Mouse (Mus musculus): ENCODE results near the gene Acap1. TPM values are rescaled to one million over a fixed set of nuclear protein-coding genes. Genes with fewer than 3 reads are reported as not detected.

The Acap1 gene
- polyA plus RNA-seq, 1 experiment from 2014 or later: 0.49 TPM

- peak; percentile 72 for ATAC-seq
- Histone ChIP-seq H3K9ac (replicated peaks; ENCODE audit: low read depth, low read length) (peak within 1 kb of the TSS; percentile 92), H3K4me1 (replicated peaks; ENCODE audit: control insufficient read depth, insufficient read depth, low read length) (peaks cover 41% of the 10 kb centered on the region), H3K4me2 (ENCODE audit: low read length) (peak within 1 kb of the TSS; percentile 93), H3K9me3 (ENCODE audit: control insufficient read depth, low read length) (no peaks in the 10 kb centered on the region), H3K36me3 (ENCODE audit: control insufficient read depth, insufficient read depth) (peaks cover 3% of the 10 kb centered on the region; the same call in 1 of the 2 replicates), H3K4me3 (replicated peaks; ENCODE audit: low read length) (peak within 1 kb of the TSS; percentile 79), H3K27ac (ENCODE audit: low read length) (peak within 1 kb of the TSS; percentile 90), H3K27me3 (replicated peaks; ENCODE audit: control insufficient read depth, insufficient read depth, low read length) (no peaks in the 10 kb centered on the region)
- under 1% methylated on average over 31 of the region's 32 CpGs for WGBS
Measured at GRCm38 (mm10) chr11:69837604-69837951, 57.8 kb downstream of the Acap1 start, which contains the start of gene Nlgn2. Gene Nlgn2 (minus strand): TSS chr11:69837784.

DNA sequence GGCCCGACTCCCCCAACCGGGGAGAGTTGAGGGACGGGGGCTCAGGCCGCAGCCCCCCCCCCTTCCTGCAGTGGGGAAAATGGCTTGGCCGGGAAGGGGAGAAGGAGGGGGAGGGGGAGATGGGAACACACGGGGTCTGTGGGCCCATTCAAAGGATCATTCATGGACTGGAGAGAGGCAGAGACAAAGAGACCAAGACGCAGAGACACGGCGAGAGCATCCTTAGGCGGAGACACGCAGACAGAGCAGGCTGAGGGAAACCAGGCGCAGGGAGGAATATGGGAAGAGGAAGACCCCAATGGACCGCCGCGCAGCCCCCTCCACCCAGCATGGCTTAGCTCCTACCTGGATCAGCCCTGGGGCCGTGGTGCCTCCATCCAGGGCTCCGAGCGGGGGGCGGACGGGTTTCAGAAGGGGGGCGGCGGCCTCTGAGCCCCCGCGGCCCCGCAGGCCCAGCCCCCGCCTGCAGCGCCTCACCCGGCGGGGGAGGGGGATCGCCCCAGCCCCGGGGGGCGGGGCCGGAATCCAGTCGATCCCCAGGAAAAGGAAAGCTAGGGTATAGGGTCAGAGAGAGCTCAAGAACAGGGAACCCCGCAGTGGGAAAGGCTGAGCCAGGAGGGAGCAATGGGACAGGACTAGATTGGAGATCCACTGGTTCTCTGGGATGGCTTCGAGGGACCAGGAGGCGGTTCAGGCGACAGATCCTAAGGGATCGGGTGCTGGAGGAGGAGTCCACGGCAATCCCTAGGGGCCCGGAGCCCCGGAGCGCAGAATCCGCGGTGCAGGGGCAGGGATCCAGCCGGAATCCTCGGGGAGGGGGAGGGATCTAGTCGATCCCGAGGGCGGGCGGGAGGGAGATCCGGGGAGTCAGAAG is 58.4 kb downstream of the Acap1 start:
- H3K9me3 ChIP-seq (ENCODE audit: control insufficient read depth, low read length): no peaks in the 10 kb centered on the region
- peaks cover 41% of the 10 kb centered on the region for H3K4me1 ChIP-seq (replicated peaks; ENCODE audit: control insufficient read depth, insufficient read depth, low read length)
- H3K36me3 ChIP-seq (ENCODE audit: control insufficient read depth, insufficient read depth): peaks cover 7% of the 10 kb centered on the region; the same call in 1 of the 2 replicates
- H3K9ac ChIP-seq (replicated peaks; ENCODE audit: low read depth, low read length): peak overlapping the region; percentile 92
- no peaks in the 10 kb centered on the region for H3K27me3 ChIP-seq (replicated peaks; ENCODE audit: control insufficient read depth, insufficient read depth, low read length)
- whole genome bisulfite sequencing: under 1% methylated on average over 43 of the region's 52 CpGs
- ATAC-seq: no peak; the same call in 1 of the 2 replicates
- H3K27ac ChIP-seq (ENCODE audit: low read length): peak overlapping the region; percentile 90
- peak overlapping the region; percentile 93 for H3K4me2 ChIP-seq (ENCODE audit: low read length)
- H3K4me3 ChIP-seq (replicated peaks; ENCODE audit: low read length): peak overlapping the region; percentile 79

- Histone ChIP-seq H3K9me3 (ENCODE audit: control insufficient read depth, low read length) (no peaks in the 10 kb centered on the region), H3K36me3 (ENCODE audit: control insufficient read depth, insufficient read depth) (peaks cover 7% of the 10 kb centered on the region; the same call in 1 of the 2 replicates), H3K4me3 (replicated peaks; ENCODE audit: low read length) (peak overlapping the region; percentile 79), H3K27ac (ENCODE audit: low read length) (peak overlapping the region; percentile 90), H3K4me1 (replicated peaks; ENCODE audit: control insufficient read depth, insufficient read depth, low read length) (peaks cover 41% of the 10 kb centered on the region), H3K9ac (replicated peaks; ENCODE audit: low read depth, low read length) (peak overlapping the region; percentile 92), H3K4me2 (ENCODE audit: low read length) (peak overlapping the region; percentile 93), H3K27me3 (replicated peaks; ENCODE audit: control insufficient read depth, insufficient read depth, low read length) (no peaks in the 10 kb centered on the region)
- no peak for ATAC-seq
- 4% methylated on average over 4 of the region's 4 CpGs for whole genome bisulfite sequencing
Measured at GRCm38 (mm10) chr11:69835966-69836335, 59.4 kb downstream of the Acap1 start.

- Histone ChIP-seq H3K27ac (ENCODE audit: low read length) (peak overlapping the region; percentile 39; the same call in 1 of the 2 replicates), H3K9me3 (ENCODE audit: control insufficient read depth, low read length) (no peaks in the 10 kb centered on the region), H3K4me3 (replicated peaks; ENCODE audit: low read length) (peak overlapping the region; percentile 79), H3K27me3 (replicated peaks; ENCODE audit: control insufficient read depth, insufficient read depth, low read length) (no peaks in the 10 kb centered on the region), H3K4me1 (replicated peaks; ENCODE audit: control insufficient read depth, insufficient read depth, low read length) (peaks cover 41% of the 10 kb centered on the region), H3K9ac (replicated peaks; ENCODE audit: low read depth, low read length) (peak overlapping the region; percentile 92), H3K36me3 (ENCODE audit: control insufficient read depth, insufficient read depth) (peaks cover 7% of the 10 kb centered on the region; the same call in 1 of the 2 replicates), H3K4me2 (ENCODE audit: low read length) (peak overlapping the region; percentile 93)
- WGBS: 7% methylated on average over 9 of the region's 9 CpGs
- no peak for ATAC-seq
Measured at GRCm38 (mm10) chr11:69835326-69835965, 59.9 kb downstream of the Acap1 start.

DNA sequence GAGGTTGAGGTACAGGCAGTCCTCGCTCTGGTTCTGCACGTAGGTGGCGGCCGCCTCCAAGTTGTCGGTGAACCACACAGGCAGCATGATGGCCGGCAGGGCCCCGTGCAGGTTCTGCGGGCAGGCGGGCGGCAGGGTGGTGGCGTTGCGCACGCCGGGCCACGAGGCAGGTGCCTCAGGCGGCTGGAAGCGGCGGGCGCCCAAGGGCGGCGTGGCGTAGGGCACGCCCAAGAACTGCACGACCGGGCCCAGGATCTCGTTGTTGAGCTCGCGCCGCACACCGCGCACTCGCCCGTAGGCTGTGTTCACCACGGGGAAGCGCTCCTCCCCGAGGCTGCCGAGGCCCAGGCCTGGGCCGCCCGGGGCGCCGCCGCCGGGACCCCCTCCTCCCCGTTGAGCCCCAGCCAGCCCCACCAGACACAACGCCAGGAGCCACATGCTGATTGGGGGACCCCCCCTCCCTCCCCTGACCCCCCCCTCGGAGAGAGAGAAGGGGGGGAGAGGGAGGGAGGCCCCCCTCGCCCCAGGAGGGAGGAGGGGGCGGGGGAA is 61.3 kb downstream of the Acap1 start:
- peak overlapping the region; percentile 92 for H3K9ac ChIP-seq (replicated peaks; ENCODE audit: low read depth, low read length)
- H3K36me3 ChIP-seq (ENCODE audit: control insufficient read depth, insufficient read depth): peaks cover 7% of the 10 kb centered on the region; the same call in 1 of the 2 replicates
- H3K4me1 ChIP-seq (replicated peaks; ENCODE audit: control insufficient read depth, insufficient read depth, low read length): peaks cover 35% of the 10 kb centered on the region
- peak overlapping the region; percentile 23 for H3K27ac ChIP-seq (ENCODE audit: low read length)
- no peak for ATAC-seq
- H3K4me2 ChIP-seq (ENCODE audit: low read length): peak overlapping the region; percentile 93
- WGBS: 4% methylated on average over 45 of the region's 48 CpGs
- peak overlapping the region; percentile 79 for H3K4me3 ChIP-seq (replicated peaks; ENCODE audit: low read length)
- no peaks in the 10 kb centered on the region for H3K9me3 ChIP-seq (ENCODE audit: control insufficient read depth, low read length)
- H3K27me3 ChIP-seq (replicated peaks; ENCODE audit: control insufficient read depth, insufficient read depth, low read length): no peaks in the 10 kb centered on the region

GRCm38 (mm10) chr11:69833554-69833953 is 61.8 kb downstream of the Acap1 start:
- peaks cover 31% of the 10 kb centered on the region for H3K4me1 ChIP-seq (replicated peaks; ENCODE audit: control insufficient read depth, insufficient read depth, low read length)
- no peaks in the 10 kb centered on the region for H3K27me3 ChIP-seq (replicated peaks; ENCODE audit: control insufficient read depth, insufficient read depth, low read length)
- no peaks in the 10 kb centered on the region for H3K9me3 ChIP-seq (ENCODE audit: control insufficient read depth, low read length)
- H3K4me3 ChIP-seq (replicated peaks; ENCODE audit: low read length): peak overlapping the region; percentile 79
- H3K27ac ChIP-seq (ENCODE audit: low read length): no peak overlapping the region
- peak overlapping the region; percentile 93 for H3K4me2 ChIP-seq (ENCODE audit: low read length)
- WGBS: 54% methylated on average over 8 of the region's 8 CpGs
- peaks cover 7% of the 10 kb centered on the region; the same call in 1 of the 2 replicates for H3K36me3 ChIP-seq (ENCODE audit: control insufficient read depth, insufficient read depth)
- H3K9ac ChIP-seq (replicated peaks; ENCODE audit: low read depth, low read length): peak overlapping the region; percentile 92
- ATAC-seq: no peak

Small RNA genes lying within 50 kb of the gene (microRNA-seq; reads per million reads assigned to microRNA genes)
- not detected for gene Mir6924

Other genes starting within 250 kb of the Acap1 start
- not detected in 2 replicates for gene Sox15, start 240.2 kb downstream of the Acap1 start, polyA plus RNA-seq (2015; fragmentation: Nextera tagmentation; extraction: Ambion mirVana)
- 82.1 and 90.4 TPM in 2 replicates for gene Mpdu1, start 232.9 kb downstream of the Acap1 start, polyA plus RNA-seq (2015; fragmentation: Nextera tagmentation; extraction: Ambion mirVana)
- 6.4 and 7.8 TPM in 2 replicates for gene Cd68, start 229.4 kb downstream of the Acap1 start, polyA plus RNA-seq (2015; fragmentation: Nextera tagmentation; extraction: Ambion mirVana)
- 563 and 599 TPM in 2 replicates for gene Eif4a1, start 223.1 kb downstream of the Acap1 start, polyA plus RNA-seq (2015; fragmentation: Nextera tagmentation; extraction: Ambion mirVana)
- gene Senp3, start 213.5 kb downstream of the Acap1 start, polyA plus RNA-seq (2015; fragmentation: Nextera tagmentation; extraction: Ambion mirVana): 97.0 and 115 TPM in 2 replicates
- gene Tnfsf13, start 209.8 kb downstream of the Acap1 start, polyA plus RNA-seq (2015; fragmentation: Nextera tagmentation; extraction: Ambion mirVana): 0.34 and 0.46 TPM in 2 replicates
- 1.1 and 1.2 TPM in 2 replicates for gene Tnfsf12, start 199.7 kb downstream of the Acap1 start, polyA plus RNA-seq (2015; fragmentation: Nextera tagmentation; extraction: Ambion mirVana)
- 0.81 and 1.2 TPM in 2 replicates for gene Tnfsfm13, start 199.4 kb downstream of the Acap1 start, polyA plus RNA-seq (2015; fragmentation: Nextera tagmentation; extraction: Ambion mirVana)
- 16.4 and 18.1 TPM in 2 replicates for gene Polr2a, start 136.9 kb downstream of the Acap1 start, polyA plus RNA-seq (2015; fragmentation: Nextera tagmentation; extraction: Ambion mirVana)
- gene Slc35g3, start 133.6 kb downstream of the Acap1 start, polyA plus RNA-seq (2015; fragmentation: Nextera tagmentation; extraction: Ambion mirVana): 0.16 and 0.18 TPM in 2 replicates
- gene Zbtb4, start 129.6 kb downstream of the Acap1 start, polyA plus RNA-seq (2015; fragmentation: Nextera tagmentation; extraction: Ambion mirVana): 3.3 and 3.6 TPM in 2 replicates
- 1.2 TPM in 2 replicates for gene Chrnb1, start 99.6 kb downstream of the Acap1 start, polyA plus RNA-seq (2015; fragmentation: Nextera tagmentation; extraction: Ambion mirVana)
- gene Fgf11, start 93.7 kb downstream of the Acap1 start, polyA plus RNA-seq (2015; fragmentation: Nextera tagmentation; extraction: Ambion mirVana): 5.2 and 5.9 TPM in 2 replicates
- 0.45 and 0.77 TPM in 2 replicates for gene Tmem102, start 89.9 kb downstream of the Acap1 start, polyA plus RNA-seq (2015; fragmentation: Nextera tagmentation; extraction: Ambion mirVana)
- not detected in 2 replicates for gene Gm39566, start 80.2 kb downstream of the Acap1 start, polyA plus RNA-seq (2015; fragmentation: Nextera tagmentation; extraction: Ambion mirVana)
- not detected in 2 replicates for gene Spem2, start 77.1 kb downstream of the Acap1 start, polyA plus RNA-seq (2015; fragmentation: Nextera tagmentation; extraction: Ambion mirVana)
- gene Spem1, start 73.4 kb downstream of the Acap1 start, polyA plus RNA-seq (2015; fragmentation: Nextera tagmentation; extraction: Ambion mirVana): 0.72 and 0.75 TPM in 2 replicates
- 18.7 and 22.8 TPM in 2 replicates for gene Nlgn2, start 57.8 kb downstream of the Acap1 start, polyA plus RNA-seq (2015; fragmentation: Nextera tagmentation; extraction: Ambion mirVana)
- gene Tmem256, start 57.0 kb downstream of the Acap1 start, polyA plus RNA-seq (2015; fragmentation: Nextera tagmentation; extraction: Ambion mirVana): 254 and 272 TPM in 2 replicates
- gene Plscr3, start 49.2 kb downstream of the Acap1 start, polyA plus RNA-seq (2015; fragmentation: Nextera tagmentation; extraction: Ambion mirVana): 55.0 and 57.7 TPM in 2 replicates
- gene Tnk1, start 36.8 kb downstream of the Acap1 start, polyA plus RNA-seq (2015; fragmentation: Nextera tagmentation; extraction: Ambion mirVana): 0.29 and 0.39 TPM in 2 replicates
- not detected in 2 replicates for gene Tmem95, start 17.5 kb downstream of the Acap1 start, polyA plus RNA-seq (2015; fragmentation: Nextera tagmentation; extraction: Ambion mirVana)
- 1.3 and 1.9 TPM in 2 replicates for gene Kctd11, start 14.1 kb downstream of the Acap1 start, polyA plus RNA-seq (2015; fragmentation: Nextera tagmentation; extraction: Ambion mirVana)
- 16.4 and 18.5 TPM in 2 replicates for gene 2810408A11Rik, start 5.4 kb upstream of the Acap1 start, polyA plus RNA-seq (2015; fragmentation: Nextera tagmentation; extraction: Ambion mirVana)
- gene Neurl4, start 5.5 kb upstream of the Acap1 start, polyA plus RNA-seq (2015; fragmentation: Nextera tagmentation; extraction: Ambion mirVana): 19.0 and 21.5 TPM in 2 replicates
- 81.2 and 91.8 TPM in 2 replicates for gene Gps2, start 18.3 kb upstream of the Acap1 start, polyA plus RNA-seq (2015; fragmentation: Nextera tagmentation; extraction: Ambion mirVana)
- gene Eif5a, start 26.4 kb upstream of the Acap1 start, polyA plus RNA-seq (2015; fragmentation: Nextera tagmentation; extraction: Ambion mirVana): 1,142 and 1,181 TPM in 2 replicates
- gene Ybx2, start 40.3 kb upstream of the Acap1 start, polyA plus RNA-seq (2015; fragmentation: Nextera tagmentation; extraction: Ambion mirVana): 3.3 and 3.4 TPM in 2 replicates
- gene Slc2a4, start 52.6 kb upstream of the Acap1 start, polyA plus RNA-seq (2015; fragmentation: Nextera tagmentation; extraction: Ambion mirVana): 6.6 and 6.7 TPM in 2 replicates
- gene Cldn7, start 69.2 kb upstream of the Acap1 start, polyA plus RNA-seq (2015; fragmentation: Nextera tagmentation; extraction: Ambion mirVana): 0.84 TPM in 1 of 2 replicates, not detected in the other
- 19.0 and 24.6 TPM in 2 replicates for gene Ctdnep1, start 85.6 kb upstream of the Acap1 start, polyA plus RNA-seq (2015; fragmentation: Nextera tagmentation; extraction: Ambion mirVana)
- gene Elp5, start 87.0 kb upstream of the Acap1 start, polyA plus RNA-seq (2015; fragmentation: Nextera tagmentation; extraction: Ambion mirVana): 166 and 167 TPM in 2 replicates
- 563 and 565 TPM in 2 replicates for gene Gabarap, start 95.6 kb upstream of the Acap1 start, polyA plus RNA-seq (2015; fragmentation: Nextera tagmentation; extraction: Ambion mirVana)
- 63.7 and 66.8 TPM in 2 replicates for gene Phf23, start 100.2 kb upstream of the Acap1 start, polyA plus RNA-seq (2015; fragmentation: Nextera tagmentation; extraction: Ambion mirVana)
- gene Dvl2, start 105.1 kb upstream of the Acap1 start, polyA plus RNA-seq (2015; fragmentation: Nextera tagmentation; extraction: Ambion mirVana): 34.6 and 34.7 TPM in 2 replicates
- gene Acadvl, start 119.9 kb upstream of the Acap1 start, polyA plus RNA-seq (2015; fragmentation: Nextera tagmentation; extraction: Ambion mirVana): 60.2 and 60.6 TPM in 2 replicates
- gene Dlg4, start 121.4 kb upstream of the Acap1 start, polyA plus RNA-seq (2015; fragmentation: Nextera tagmentation; extraction: Ambion mirVana): 25.6 and 32.7 TPM in 2 replicates
- gene Asgr1, start 158.5 kb upstream of the Acap1 start, polyA plus RNA-seq (2015; fragmentation: Nextera tagmentation; extraction: Ambion mirVana): 1.5 and 2.0 TPM in 2 replicates
- not detected in 2 replicates for gene Asgr2, start 197.1 kb upstream of the Acap1 start, polyA plus RNA-seq (2015; fragmentation: Nextera tagmentation; extraction: Ambion mirVana)
- 0.76 and 1.3 TPM in 2 replicates for gene Mgl2, start 234.8 kb upstream of the Acap1 start, polyA plus RNA-seq (2015; fragmentation: Nextera tagmentation; extraction: Ambion mirVana)